Mouse (Mus musculus) NIH3T3 (cell line): ENCODE results near the gene Llph.

Source experiments
- DNase-seq: peaks from one replicate; pipeline ENCODE4 v3.0.0-alpha.2; 2012; ENCODE audit warnings: low read depth

Llph gene

DNA sequence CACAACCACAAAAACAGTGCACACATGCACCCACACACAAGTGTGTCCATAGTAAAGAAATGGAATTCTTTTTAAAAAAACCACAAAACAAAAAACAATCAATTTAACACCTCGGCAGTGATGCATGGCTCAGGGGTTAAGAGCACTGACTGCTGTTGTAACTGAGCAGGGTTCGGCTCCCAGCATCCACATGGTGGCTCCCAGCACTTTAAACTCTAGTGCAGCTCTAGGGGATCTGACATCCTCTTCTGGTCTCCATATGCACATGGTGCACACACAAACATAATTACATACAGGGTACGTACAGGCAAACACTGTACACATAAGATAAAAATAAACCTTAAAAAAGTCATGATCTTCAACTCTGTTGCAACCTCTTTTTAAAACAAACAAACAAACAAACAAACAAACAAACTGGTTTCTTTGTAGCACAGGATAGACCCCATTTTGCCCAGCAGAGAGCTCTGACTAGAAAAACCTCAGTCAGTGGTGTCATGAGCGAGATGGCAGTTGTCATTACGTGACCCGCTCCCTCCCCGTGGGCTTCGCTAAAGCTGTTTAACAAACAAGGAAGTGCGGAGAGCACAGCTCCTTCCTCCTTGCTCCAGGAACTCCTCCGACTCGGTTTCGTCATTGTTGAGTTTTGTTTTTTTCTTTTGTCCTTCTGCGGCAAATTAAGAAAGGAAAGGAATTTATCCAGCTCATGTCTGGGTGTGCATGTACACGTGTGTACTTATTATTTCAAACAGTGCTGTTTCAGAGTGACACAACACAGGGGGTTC lies 7.1 kb upstream of the Llph start:
- no peak for DNase-seq

DNA sequence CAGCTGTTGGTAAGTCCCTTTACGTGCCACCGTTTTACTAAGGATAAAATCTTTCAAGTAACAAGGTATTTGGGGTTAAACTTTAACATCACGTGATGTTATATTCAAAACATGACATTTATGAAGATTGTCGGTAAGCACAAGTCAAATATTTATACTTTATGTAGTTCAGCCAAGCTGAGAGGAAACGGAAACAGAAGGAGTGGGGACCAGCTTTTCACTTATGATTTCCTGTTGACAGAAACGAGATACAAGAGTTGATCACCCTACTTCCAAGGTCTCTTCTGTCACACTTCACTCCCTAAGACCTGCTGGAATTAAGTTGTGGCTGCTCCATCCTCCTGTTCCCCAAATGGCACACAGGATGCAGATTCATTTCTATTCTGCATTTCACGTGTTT lies 6.1 kb upstream of the Llph start:
- DNase-seq = no peak

DNA sequence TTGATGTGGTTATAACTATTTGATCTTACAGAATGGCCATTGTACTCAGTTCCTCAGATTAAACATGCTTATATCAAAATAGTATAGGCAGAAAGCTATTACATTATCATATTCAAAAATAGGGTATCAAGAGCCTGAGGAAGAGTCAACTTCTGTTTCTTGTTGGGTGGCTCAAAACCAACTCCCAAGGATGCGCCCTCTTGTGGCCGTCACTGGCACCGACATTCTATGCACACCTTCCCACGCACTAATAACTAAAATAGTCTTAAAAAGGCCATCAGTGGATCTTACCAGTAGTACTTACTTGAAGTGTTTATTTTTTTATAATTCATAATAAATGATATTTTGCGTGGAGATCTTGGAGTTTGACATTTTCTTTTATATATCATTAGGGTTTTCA lies 4.8 kb downstream of the Llph start:
- DNase-seq = peak; percentile 87

DNA sequence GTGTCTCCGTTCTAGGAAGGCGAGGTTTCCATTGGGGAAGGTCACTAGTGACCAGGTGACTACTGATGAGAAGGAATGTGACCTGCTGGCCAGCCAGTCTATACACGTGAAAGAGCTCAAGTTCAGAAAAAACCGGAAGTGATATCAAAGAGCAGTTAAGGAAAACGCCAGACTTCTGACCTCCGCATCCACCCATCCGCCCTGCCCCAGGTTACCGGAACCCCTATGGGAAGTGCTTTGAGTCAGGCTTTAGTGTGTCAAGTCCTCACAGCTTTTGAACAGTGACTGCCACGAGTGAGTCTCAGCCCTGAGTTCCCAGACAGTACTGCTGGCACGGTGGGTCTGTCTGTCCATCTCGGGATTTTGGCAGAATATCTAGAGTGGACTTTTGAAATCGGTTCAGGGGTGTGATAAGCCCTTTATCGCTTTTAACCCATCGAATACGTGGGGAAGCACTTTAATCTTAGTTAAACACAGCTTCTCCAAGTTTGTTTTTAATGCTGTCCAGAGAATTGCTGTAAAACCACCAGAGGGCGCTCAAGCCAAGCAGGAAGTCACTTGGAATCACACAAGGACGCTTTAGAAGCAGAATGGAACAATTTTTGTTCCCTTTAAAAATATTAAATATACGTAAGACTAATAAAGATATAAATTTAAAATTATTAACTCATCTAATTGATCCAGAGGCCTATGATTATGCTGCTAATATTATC lies 6.9 kb downstream of the Llph start:
- peak; percentile 91 for DNase-seq

DNA sequence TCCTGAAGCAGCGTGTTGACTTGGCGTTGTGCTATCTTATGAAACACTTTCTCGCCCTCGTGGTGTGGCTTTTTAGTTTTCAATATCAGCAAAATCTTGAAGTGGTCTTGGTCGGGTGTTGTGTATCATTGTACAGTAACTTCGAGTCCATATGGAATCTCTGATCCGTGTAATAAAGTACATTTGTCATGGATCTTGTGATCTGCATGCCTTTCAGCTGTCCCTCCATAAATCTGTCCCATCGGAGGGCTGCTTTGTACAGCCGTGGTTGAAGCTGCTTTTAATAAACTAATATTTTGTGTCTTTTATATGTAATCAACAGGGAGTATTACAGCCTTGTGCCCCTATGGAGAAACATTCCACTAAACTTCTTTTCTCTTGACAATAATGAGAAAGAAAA lies 10.0 kb downstream of the Llph start:
- DNase-seq = no peak

DNA sequence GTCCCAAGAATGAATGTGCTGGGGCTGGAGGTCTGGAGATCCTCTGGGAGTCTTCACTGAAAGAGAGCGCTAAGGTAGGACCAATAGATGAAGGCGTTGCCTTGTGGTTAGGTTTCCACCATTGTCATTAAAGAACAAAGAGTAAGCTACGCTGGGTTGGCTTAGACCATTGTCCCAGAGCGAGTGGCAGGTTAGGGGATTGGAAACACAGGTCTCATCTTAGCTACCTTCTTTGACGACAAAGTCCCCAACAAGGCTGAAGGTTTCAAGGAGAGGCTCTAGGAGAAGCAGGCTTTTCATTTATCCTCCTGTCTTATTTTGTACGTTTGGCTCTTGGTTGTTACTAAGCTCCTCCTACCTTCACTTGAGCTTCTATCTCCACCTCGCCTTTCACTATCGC lies 11.4 kb downstream of the Llph start:
- DNase-seq = no peak

DNA sequence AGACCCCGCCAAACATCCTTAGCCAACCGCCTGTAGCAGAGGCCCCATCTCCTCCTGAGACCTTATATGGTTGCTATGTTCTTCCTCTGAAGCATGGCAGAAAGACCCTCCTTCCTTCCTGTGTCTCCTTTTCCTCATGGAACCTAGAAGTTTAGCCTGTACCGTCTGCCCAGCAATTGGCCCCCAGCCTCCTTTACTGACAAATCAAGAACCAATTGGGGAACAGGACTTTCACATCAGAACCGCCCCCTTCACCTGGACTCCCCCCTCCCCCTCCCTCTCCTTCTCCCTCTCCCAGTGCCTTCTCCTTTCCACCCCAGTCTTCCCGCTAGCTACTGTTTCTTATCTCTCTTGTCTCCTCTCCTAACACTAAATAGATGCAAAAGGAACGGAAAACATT lies 12.6 kb downstream of the Llph start:
- DNase-seq = no peak

DNA sequence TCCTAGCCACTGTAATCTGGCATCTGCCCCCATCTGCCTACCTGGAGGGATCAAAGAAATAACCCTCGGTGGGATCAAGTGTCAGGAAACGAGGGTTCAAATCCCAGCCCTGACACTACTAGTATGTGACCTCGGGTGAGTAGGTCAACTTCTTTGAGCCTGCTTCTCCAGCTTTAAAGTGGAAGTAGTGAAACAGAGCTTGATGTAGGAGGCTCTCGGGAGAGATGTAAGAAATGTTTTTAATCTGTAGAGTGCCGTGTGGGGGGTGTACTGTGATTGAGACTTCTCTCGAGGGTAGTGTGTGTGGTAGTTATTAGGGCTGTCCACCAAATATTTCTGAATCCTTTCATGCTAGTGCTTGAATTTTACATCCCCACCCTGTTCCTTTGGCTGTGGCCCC lies 15.6 kb downstream of the Llph start:
- no peak for DNase-seq

DNA sequence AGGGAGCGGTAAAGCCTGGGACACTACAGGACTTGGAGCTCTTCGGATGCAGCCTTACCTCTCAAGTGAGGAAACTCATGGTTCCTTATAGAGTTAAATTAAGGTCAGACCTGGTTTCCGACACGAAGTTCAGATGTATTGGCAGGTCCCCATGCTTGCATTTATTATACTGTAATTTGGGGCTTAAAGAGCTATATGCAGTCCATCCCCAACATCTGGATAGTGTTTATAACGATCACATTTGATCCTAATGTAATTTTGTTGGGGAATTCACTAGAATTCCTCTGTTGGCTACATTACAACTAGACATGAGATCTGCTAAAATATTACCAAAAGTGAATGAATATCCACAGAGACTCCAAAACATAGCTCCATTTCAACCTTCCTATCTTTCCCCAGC lies 18.8 kb downstream of the Llph start:
- DNase-seq = no peak

DNA sequence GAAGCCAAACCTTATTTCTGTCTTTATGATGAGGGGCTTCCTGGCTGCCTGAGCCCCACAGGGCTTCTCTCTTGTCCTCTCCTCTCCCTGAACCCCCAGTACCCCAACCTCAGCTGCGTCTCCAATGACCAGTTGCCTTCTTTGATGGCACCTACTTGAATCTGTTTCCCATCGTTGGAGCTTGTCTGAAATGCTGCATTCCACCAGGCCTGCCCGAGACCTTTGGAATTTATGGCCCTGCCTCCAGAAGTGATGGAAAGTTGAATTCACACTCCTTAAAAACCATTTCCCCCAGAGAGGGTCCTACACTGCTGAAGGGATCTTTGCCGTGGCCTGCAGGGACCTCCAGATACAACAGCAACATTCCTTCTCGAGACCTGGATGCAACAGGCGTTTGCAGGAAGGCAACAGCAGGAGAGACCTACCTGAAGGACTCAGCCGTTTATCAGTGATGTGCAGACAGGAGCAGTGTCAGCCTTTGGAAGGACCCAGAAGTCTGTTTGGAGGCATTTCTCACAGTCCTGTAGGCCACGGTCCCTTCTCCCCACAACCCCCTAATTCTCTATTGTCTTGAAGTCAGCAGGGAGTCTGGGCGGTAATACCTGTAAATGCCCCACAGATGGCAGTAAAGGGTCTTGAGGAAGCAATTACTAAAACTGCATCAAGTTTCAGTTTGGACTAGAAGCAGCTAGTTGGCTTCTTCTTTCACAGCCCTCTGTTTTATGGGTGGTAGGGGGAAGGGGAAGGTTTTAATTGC lies 20.3 kb downstream of the Llph start:
- peak; percentile 92 for DNase-seq

DNA sequence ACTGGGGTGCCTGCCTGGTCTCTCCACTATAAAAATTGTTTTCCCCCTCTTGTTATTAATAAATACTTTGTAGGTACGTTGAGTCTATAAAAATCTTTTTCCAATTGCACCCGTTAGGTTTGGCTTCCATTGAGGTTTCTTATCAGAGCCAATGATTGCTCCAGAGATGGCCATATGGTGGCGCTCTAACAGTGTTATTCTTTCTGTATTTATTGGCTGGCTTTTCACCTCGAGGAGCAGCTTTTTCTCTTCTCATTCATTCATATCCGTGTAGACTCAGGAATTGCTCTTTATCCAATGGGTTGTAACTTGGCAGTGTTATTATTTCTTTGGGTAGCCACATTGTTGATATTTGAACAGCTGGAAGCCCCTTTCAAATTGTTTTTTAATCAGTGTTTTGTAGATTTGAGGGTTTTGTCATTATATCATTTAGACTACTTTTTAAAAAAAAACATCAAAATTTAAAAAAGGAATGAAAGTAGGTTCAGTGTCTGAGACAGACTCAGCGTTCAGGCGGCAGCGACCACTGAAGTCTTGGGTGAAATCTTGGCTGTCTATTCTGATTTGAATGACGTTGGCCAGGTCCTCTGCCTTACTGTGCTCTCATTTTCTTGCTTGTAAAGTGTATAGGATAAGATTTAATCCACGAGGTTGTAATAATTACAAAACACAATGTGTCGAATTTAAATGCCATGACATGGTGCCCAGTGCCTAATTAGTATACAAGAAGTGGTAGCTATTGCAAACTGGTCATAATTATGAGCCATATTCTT lies 24.2 kb downstream of the Llph start:
- DNase-seq = peak; percentile 61

DNA sequence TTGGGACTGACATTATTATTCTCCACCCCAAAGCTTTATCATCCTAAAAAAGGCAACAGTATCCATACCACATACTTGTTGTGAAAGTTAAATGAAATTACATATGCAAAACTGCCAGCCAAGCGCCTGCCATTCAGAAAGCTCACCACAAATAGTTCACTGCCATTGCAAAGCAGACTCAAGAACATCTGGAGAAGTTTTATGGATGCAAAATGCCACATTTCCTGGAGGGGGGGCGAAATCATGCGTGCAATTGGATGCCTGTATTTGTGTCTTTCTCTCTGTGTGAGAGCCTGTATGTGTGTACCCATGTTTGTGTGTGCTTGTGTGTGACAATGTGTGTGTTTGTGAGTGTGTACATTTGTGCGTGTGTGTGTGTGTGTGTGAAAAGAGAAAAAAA lies 24.9 kb downstream of the Llph start:
- peak; percentile 53 for DNase-seq

DNA sequence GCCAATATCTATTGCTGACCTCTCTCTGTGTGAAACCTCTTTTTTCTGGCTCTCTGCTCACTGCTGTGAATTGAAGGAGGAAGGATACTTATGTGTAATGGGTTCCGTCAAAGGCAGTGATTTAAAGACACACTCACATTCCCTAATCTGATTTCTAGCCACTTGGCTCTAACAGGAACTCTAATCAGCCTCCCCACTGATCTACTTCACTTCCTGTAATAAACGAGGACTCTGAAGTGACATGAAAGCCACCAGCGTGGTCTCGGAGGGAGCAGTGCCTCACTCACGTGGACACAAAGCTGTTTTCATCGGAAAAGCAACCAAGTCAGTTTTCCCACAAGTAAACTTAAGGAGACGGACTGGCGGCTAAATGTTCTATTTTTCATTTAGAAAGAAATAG lies 25.9 kb downstream of the Llph start:
- DNase-seq = no peak

DNA sequence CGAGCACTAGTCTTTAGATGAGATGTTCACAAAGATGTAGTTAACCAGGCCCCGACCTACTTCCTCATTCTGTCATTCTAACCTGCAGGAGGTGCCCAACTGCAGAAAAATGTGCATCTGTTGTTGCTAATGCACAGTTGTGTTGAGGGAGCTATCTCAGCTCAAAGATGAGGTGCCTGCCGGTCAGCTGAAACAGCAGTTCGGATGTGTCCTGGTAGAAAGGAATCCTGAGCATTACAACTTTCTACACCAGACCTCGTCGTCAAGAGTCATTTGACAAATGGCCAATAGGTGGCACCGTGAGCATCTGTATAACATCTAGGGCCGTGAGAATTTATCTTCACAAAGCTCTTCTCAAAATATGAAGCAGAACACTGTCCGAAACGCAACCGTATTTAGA lies 30.4 kb downstream of the Llph start:
- DNase-seq = peak; percentile 94

DNA sequence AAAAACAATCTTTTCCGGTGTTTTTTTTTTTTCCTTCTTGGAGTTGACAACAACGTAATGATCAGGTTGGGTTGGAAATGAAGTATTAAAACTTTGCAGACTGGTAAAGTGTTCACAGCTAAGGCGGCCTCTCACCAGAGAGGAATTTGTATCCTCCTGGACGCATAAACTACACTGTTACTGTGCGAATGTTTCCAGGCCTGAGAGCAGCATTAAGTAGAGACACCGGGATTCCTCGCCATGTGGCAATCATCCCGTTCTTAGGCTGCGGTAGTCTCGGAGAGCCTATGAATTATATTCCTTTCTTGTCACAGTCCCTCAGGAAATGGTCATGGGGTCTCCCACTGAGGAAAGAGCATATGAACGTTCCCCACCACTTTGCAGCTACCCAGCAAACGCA lies 40.9 kb downstream of the Llph start:
- no peak for DNase-seq

DNA sequence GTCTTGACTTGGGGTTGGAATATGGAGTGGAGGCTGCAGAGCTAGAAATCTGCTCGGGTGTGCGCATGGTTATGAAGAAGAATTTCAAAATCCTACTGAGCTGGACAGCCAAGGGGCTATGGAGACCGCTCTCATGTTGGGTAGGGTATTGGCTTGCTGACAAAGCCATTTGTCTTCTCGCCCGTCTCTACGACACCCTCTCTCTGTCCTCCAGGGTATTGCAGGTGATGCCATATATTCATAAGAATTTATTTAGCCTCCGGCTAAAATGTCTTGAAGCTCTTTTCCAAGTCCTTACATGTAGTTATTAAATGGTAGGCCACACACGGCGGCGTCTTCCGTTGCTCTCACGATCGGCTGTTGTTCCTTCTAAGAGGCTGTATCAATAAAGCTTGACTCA lies 43.1 kb downstream of the Llph start:
- no peak for DNase-seq

DNA sequence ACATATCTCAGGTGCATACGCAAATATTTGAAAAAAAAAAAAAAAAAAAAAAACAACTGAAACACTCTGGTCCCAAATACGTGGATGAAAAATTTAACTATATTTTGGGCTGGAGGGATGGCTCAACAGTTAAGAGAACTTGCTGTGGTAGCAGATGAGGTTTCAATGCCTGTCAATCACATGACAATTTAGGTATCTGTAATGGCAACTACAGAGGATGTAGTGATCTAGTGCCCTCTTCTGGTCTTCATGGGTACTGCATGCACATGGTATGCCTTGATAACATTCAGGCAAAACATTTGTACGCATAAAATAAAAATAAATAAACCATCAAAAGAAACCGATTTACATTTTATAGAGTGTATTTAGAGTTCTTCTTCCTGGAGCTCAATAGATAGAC lies 43.9 kb downstream of the Llph start:
- DNase-seq = peak; percentile 76

DNA sequence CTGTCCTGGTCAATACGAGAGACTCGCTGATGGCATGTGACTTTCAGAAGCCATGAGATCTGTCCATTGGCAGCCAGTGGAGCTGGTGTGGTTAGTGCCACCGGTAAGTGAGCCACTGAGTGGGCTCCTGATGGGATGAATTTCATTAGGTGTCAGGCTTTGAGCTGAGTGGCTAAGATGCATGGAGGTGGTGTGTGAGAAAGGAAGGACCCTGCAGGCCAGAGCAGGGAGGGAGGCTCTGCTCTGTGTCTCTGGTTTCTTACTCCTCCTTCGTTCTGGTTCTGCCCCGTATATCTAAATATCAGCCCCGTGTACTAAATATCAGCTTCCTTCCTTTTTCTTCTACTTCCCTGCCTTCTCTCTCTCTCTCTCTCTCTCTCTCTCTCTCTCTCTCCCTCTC lies 44.4 kb downstream of the Llph start:
- no peak for DNase-seq

DNA sequence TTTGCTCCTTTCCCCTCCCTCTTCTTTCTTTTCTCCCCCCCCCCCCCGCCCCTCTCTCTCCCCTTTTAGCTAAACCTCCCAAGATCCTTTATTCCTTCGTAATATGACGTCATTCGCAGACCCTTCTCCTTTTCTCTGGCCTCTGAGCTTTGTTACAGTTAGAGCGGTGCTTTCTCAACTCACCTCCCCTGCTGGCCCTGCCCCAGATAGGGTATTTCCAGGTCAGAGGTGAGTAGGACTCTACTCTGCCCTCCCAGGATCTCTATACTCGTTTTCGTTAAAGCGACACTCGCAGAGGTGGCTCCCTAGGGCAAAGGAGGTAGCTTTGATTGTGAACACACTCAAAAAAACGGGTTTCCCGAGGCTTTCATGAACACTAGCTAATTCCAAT lies 45.0 kb downstream of the Llph start:
- no peak for DNase-seq

DNA sequence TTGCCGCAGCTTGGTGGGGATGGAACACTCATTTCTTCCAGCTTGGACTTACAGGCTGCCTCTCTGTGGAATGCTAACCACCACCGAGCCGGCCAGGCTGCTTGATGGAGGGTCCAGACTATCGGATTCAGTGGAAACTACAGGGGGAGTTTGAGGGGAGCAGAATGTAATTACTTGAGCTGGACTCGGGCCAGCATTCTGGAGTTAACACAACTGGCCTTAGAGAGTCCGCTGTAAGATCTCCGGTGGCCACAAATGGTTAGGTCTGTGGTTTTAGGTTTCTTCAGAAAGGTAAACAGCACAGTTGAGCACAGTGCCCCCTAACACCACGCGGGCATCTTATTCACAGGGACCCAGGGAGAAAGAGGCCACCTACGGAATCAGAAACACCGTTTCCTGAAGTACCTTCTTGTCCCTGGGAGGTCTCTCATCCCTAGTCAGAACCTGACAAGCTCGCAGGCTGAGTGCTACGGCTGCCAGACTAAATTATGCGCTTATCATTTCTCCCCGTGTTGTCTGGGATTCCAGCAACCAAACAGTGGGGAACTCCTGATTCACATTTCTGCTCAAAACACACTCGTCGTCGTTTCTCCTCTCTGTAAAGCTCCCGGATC lies 45.5 kb downstream of the Llph start:
- DNase-seq = peak; percentile 65

DNA sequence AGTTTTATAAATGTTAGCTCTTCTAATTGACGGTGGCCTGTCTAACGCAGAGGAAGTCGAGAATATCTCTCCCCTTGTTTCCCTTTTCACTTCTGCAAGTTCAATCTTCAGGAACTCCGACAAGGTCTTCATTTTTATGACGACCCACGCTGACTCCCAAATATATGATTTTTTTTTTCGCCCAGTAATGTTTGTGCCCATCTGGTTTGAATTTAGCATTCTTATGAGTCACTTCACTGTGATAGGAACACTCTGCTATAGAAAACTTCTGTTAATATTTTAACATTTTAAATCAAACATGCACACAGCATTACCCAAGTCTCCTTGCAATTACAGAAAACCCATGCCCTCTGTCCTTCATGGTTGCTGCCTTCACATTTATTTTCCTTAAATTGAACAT lies 46.5 kb downstream of the Llph start:
- peak; percentile 80 for DNase-seq
